Mouse (Mus musculus) limb, embryonic 10.5 days (tissue): ENCODE measurements at regions not wholly inside any gene's neighbourhood (a gene's known extent, or its start where the extent isn't known, plus 50 kb on each side); places are given as distances from the start of the nearest gene placed in this dataset.

Experiments used
- DNase-seq: peaks from one replicate; pipeline ENCODE4 v3.0.0-alpha.2; 2017; ENCODE audit warnings: low spot score
- H3K27ac ChIP-seq: fragments of 300-500 bp; sonication (generic); 2 replicates; pipeline ENCODE4 v1.5.1; 2016; ENCODE audit warnings: mild to moderate bottlenecking
- H3K27me3 ChIP-seq: fragments of 300-500 bp; sonication (generic); 2 replicates; pipeline ENCODE4 v1.6.1; 2016; ENCODE audit warnings: low read depth, mild to moderate bottlenecking; ENCODE audit not compliant: poor library complexity, severe bottlenecking
- H3K36me3 ChIP-seq: fragments of 300-500 bp; sonication (generic); 2 replicates; pipeline ENCODE4 v1.6.1; 2016; ENCODE audit warnings: mild to moderate bottlenecking, moderate library complexity
- H3K4me1 ChIP-seq: fragments of 300-500 bp; sonication (generic); 2 replicates; pipeline ENCODE4 v1.6.1; 2016
- H3K4me3 ChIP-seq: fragments of 300-500 bp; sonication (generic); 2 replicates; pipeline ENCODE4 v1.5.1; 2016; ENCODE audit warnings: mild to moderate bottlenecking, moderate library complexity
- H3K9me3 ChIP-seq: fragments of 300-500 bp; sonication (generic); replicated peaks from 2 replicates; pipeline ENCODE4 v1.6.1; 2016; ENCODE audit warnings: mild to moderate bottlenecking
- WGBS: fragments of 180-500 bp; shearing (Covaris S2); methylation state at CpG from one replicate; pipeline ENCODE4 v1.1.7; 2016; 5-methylcytosine and 5-hydroxymethylcytosine counted together

DNA sequence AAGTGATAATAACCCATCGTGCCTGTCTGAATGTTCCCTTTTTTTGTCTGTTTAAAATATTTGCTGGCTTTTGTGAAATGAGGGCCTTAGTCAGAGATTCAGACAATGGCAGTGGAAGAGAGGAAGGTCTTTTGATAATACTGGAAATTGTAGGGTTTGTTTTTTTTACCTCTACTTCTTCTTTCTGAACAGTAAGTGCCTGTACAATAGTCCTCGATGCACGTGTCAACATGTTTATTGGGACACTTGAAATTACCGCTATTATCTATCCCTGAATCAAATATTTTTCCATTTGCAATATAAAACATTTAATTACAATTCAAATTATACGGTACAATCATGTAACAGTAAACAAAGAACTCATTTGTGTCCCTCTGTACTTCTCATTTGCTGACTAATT lies 733.5 kb downstream of the Fam19a2 start:
- Histone ChIP-seq H3K27me3 (no peaks in the 10 kb centered on the region), H3K4me3 (no peak overlapping the region), H3K4me1 (no peaks in the 10 kb centered on the region), H3K36me3 (no peaks in the 10 kb centered on the region), H3K9me3 (no peaks in the 10 kb centered on the region), H3K27ac (no peak overlapping the region)
- DNase-seq: no peak
- 91% methylated on average over 5 of the region's 5 CpGs for WGBS

DNA sequence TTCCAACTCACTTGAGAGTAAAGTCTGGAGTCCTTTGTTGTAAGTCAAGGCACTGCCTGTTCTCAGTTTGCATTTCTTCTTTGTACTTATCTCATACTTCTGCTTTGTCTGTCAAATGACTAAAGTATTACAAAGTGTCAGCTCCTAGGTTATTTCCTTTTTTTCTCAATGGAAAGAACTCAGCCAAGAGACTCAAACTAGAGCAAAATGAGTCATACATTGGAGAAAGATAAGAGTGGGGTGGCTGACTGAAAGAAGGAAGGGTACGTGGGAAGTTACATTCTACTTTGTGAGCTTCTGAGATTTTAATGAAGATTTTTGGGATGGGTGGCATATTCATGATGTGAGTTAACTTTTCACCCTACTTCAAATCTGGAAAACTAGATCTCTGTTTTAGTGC lies 735.2 kb downstream of the Fam19a2 start:
- H3K9me3 ChIP-seq: no peaks in the 10 kb centered on the region
- no peaks in the 10 kb centered on the region for H3K27me3 ChIP-seq
- no peaks in the 10 kb centered on the region for H3K36me3 ChIP-seq
- no peaks in the 10 kb centered on the region for H3K4me1 ChIP-seq
- 85% methylated on average over 1 of the region's 1 CpGs for WGBS
- no peak overlapping the region for H3K4me3 ChIP-seq
- H3K27ac ChIP-seq: no peak overlapping the region
- DNase-seq: no peak

DNA sequence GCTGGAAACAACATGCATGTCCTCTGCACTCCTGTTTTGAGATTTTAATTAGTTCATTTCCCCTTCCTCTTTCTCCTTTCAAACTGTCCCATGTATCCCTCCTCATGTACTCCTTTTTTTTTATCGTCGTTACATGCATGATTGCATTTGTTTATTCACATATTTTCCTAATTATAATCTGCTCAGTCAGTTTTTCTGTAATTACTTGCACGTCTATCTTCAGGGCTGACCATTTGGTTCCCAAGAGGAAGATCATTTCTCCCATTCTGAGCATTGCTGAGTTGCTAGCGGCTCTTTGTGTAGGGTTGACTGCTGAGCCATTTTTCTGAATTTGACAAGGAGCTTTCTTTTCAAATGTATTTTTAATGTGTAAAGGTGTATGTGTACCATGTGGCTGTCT lies 781.2 kb downstream of the Fam19a2 start:
- 82% methylated on average over 4 of the region's 4 CpGs for WGBS
- no peaks in the 10 kb centered on the region for H3K27me3 ChIP-seq
- no peaks in the 10 kb centered on the region for H3K9me3 ChIP-seq
- no peak overlapping the region for H3K4me3 ChIP-seq
- no peak overlapping the region for H3K27ac ChIP-seq
- H3K36me3 ChIP-seq: no peaks in the 10 kb centered on the region
- DNase-seq: no peak
- H3K4me1 ChIP-seq: no peaks in the 10 kb centered on the region

DNA sequence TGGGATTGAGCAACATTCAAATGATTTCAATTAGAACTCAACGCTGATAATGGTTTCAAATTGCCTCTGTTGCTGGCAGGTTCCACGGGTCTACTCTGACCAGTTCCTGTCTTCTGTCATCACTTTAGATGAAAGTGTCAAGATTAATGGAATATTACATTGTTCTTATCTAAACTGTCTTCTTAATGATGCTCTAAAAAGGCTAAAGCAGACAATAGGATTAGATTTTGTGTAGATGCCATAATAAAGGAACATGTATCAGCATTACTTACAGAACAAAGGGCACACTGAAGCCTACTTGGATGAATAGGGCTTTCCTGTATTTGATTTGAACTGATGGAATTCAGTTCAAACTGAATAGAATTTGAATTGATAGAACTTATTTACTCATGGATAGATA lies 782.0 kb downstream of the Fam19a2 start:
- H3K27ac ChIP-seq: no peak overlapping the region
- no peaks in the 10 kb centered on the region for H3K27me3 ChIP-seq
- H3K4me1 ChIP-seq: no peaks in the 10 kb centered on the region
- no peak overlapping the region for H3K4me3 ChIP-seq
- no peaks in the 10 kb centered on the region for H3K9me3 ChIP-seq
- DNase-seq: no peak
- 85% methylated on average over 2 of the region's 2 CpGs for WGBS
- no peaks in the 10 kb centered on the region for H3K36me3 ChIP-seq

DNA sequence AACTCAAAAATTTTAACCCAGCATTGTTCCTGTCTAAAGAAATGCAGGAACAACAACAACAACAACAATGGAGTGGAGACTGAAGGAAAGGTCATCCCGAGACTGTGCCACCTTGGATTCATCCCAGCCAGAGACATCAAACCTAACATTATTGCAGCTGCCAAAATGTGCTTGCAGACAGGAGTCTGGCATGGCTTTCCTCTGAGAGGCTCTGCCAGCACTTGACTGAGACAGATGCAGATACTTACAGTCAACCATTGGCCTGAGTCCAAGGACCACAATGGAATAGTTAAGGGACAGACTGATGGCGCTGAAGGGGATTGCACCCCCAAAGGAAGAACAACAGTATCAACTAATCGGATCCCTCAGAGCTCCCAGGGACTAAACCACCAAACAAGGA lies 819.0 kb downstream of the Fam19a2 start:
- no peak overlapping the region for H3K4me3 ChIP-seq
- H3K9me3 ChIP-seq: no peaks in the 10 kb centered on the region
- WGBS: 80% methylated on average over 3 of the region's 3 CpGs
- no peaks in the 10 kb centered on the region for H3K4me1 ChIP-seq
- H3K27ac ChIP-seq: no peak overlapping the region
- no peaks in the 10 kb centered on the region for H3K36me3 ChIP-seq
- no peaks in the 10 kb centered on the region for H3K27me3 ChIP-seq
- no peak for DNase-seq

DNA sequence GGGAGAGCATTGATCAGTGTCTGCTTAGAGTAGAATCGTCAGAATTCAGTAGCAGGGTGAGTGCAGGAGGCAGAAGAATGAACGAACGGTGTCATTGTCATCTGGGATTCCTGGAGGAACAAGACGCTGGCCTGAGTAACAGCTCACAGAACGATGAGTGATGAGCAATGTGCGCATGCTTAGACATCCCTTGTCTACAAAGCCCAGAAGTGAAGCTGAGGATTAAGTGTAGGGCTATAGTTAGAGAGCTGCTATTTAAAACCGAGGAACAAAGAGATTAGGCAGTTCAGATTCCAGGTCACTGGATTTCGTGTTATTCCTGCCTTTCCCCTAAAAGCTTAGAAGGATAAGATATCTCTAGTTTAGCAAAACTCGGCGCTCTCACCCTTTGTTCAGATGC lies 826.8 kb downstream of the Fam19a2 start:
- no peaks in the 10 kb centered on the region for H3K36me3 ChIP-seq
- H3K4me1 ChIP-seq: no peaks in the 10 kb centered on the region
- WGBS: 88% methylated on average over 10 of the region's 10 CpGs
- DNase-seq: no peak
- H3K4me3 ChIP-seq: no peak overlapping the region
- H3K27me3 ChIP-seq: no peaks in the 10 kb centered on the region
- H3K9me3 ChIP-seq: no peaks in the 10 kb centered on the region
- no peak overlapping the region for H3K27ac ChIP-seq

DNA sequence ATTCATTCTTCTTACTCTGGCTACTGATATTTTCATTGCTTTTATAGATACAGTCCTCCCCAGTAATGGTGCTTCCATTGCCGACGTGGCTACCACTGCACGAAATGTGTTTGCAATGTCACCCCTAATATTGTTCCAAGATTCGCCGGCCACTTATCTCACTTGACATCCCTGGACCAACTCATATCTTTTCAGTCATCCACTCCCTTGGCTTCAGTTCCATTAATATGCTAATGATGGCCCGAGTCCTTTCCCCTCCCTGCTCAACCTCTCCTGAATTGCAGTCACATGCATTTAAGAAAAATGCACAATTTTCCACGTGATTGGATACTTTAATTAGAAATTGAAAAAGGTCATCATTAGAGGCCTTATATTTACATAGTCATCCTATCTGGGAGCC lies 827.6 kb downstream of the Fam19a2 start:
- WGBS: 89% methylated on average over 7 of the region's 7 CpGs
- Histone ChIP-seq H3K27ac (no peak overlapping the region), H3K4me3 (no peak overlapping the region), H3K36me3 (no peaks in the 10 kb centered on the region), H3K4me1 (no peaks in the 10 kb centered on the region), H3K27me3 (no peaks in the 10 kb centered on the region), H3K9me3 (no peaks in the 10 kb centered on the region)
- DNase-seq: no peak

DNA sequence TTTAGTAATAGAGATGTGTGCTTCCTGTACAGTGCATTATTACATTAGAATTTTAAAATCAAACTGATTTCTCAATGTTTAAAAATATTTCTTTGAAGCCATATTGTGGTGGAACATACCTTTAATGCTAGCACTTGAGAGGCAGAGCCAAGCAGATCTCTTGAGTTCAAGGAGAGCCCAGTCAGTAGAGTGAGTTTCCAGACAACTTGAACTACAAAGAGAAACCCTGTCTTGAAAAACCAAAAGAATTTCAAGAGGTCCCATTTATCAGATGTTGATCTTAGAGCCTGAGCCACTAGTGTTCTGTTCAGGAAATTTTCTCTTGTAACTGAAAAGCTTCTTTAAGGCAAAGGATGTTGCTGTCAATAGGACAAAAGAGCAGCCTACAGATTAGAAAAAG lies 855.8 kb downstream of the Fam19a2 start:
- Histone ChIP-seq H3K4me3 (no peak overlapping the region), H3K27me3 (no peaks in the 10 kb centered on the region), H3K36me3 (no peaks in the 10 kb centered on the region), H3K9me3 (no peaks in the 10 kb centered on the region), H3K4me1 (no peaks in the 10 kb centered on the region), H3K27ac (no peak overlapping the region)
- DNase-seq: no peak

DNA sequence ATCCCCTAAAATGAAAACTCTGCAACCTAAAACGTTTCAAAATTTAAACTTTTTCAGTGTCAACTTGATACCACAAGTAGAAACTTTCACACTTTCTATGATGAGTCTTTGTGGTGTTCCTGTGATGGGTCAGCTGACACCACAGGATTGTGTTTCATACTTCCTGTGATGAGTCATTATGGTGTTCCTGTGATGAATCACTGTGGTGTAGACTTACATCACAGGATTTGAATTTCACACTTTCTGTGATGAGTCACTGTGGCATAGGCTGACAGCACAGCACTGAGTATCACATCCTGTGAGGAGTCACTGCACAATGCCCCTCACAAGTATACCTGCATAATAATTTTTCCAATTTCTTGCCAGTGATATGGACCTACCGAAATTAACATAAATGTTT lies 874.7 kb downstream of the Fam19a2 start:
- DNase-seq: no peak
- Histone ChIP-seq H3K4me3 (no peak overlapping the region), H3K27me3 (no peaks in the 10 kb centered on the region), H3K9me3 (no peaks in the 10 kb centered on the region), H3K36me3 (no peaks in the 10 kb centered on the region), H3K27ac (no peak overlapping the region), H3K4me1 (no peaks in the 10 kb centered on the region)
- 79% methylated on average over 2 of the region's 2 CpGs for WGBS

DNA sequence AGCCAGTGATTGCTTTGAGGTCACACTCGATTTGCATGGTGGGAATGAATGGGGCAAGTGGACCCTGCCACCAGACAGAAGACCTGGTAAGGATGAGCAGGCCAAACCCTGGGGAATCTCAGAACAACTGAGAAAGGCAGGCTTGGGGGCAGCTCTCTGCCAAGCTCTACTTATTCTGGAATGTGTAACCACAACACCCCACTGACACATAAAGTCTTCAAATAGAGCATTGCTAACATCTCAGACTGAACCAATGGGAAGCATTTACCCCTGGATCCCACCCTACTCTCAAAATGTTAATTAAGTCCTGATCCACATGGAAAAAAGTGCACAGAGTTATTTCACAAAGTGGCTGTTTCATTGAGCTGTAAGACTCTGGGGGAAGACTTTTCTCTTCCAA lies 878.5 kb downstream of the Fam19a2 start:
- Histone ChIP-seq H3K4me1 (no peaks in the 10 kb centered on the region), H3K27ac (no peak overlapping the region), H3K36me3 (no peaks in the 10 kb centered on the region), H3K9me3 (no peaks in the 10 kb centered on the region), H3K27me3 (no peaks in the 10 kb centered on the region), H3K4me3 (no peak overlapping the region)
- DNase-seq: no peak
- 86% methylated on average over 1 of the region's 1 CpGs for WGBS

DNA sequence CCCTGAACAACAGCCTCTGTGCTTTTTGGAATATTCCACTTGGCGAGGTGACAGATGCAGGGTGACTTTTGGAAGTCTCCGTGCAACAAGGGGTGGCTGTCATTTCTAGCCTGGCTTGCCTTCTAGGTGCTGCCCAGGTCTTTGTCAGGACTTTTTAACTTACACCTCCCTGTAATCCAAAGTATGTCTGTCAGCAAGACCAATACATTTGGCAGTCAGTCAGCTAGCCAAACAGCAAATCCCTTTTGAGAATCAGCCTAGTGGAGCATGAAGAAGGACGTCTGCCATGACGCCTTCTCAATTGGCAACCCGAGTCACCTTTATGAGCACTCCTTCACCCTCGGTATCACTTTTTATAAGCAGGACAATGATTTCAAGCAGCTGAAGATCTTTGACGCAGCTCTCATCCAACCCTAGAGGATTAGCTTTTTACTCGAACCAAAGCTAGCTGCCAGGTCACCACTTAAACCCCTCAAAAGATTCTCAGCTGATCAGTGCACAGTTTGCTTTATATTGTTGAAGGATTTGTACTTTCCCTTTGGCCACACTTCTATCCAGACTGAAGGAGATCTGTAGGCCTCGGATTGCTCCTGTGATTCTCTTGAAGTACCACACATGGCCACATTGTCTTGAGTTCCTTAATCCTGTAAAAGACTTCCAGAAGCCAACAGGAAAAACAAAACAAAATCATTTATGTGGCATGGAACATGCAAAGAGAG lies 883.1 kb downstream of the Fam19a2 start:
- WGBS: 79% methylated on average over 9 of the region's 9 CpGs
- Histone ChIP-seq H3K27me3 (no peaks in the 10 kb centered on the region), H3K4me1 (no peaks in the 10 kb centered on the region), H3K4me3 (no peak overlapping the region), H3K9me3 (no peaks in the 10 kb centered on the region), H3K27ac (no peak overlapping the region), H3K36me3 (no peaks in the 10 kb centered on the region)
- no peak for DNase-seq

DNA sequence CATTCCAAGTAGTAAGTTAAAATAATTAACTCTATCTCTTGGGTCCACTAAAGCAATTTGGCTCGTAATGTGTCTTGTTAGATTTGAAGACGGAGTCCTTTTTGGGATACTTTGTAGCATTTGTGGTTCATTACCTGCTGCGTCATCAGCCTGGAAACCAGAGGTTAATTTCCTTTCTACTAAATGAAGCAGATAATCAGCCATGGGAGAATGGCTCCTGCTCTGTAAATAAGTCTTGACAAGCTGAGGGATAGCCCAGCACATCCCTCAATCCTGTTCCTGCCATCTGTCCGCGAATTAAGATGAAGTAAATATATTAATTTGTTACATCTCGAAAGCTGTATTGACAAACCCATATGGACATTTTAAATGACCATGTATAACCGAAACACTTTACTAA lies 899.6 kb downstream of the Fam19a2 start:
- H3K27me3 ChIP-seq: no peaks in the 10 kb centered on the region
- WGBS: 87% methylated on average over 7 of the region's 7 CpGs
- DNase-seq: no peak

DNA sequence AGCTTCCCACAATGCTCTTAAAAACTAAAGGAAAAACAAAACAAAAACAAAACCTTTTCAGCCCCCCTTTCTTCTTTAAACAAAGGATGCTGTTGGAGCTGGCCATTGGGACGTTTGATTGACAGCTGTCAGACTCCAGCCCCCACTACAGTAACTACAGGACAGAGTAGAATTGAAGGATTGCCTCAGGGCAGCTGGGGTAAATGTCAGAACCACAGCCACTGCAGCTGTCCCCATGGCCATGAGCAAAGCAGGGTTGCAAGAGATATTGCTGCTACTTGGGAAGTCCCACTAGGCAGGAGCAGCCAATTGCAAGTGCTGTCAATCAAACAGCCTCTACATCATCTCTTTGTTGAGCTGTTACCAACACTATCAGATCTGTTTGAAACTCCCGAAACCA lies 911.8 kb downstream of the Fam19a2 start:
- WGBS: 76% methylated on average over 2 of the region's 2 CpGs
- Histone ChIP-seq H3K4me1 (no peaks in the 10 kb centered on the region), H3K27ac (no peak overlapping the region), H3K27me3 (no peaks in the 10 kb centered on the region), H3K4me3 (no peak overlapping the region), H3K36me3 (no peaks in the 10 kb centered on the region), H3K9me3 (no peaks in the 10 kb centered on the region)
- DNase-seq: no peak

More for the DNA sequence above, 899.6 kb downstream of the Fam19a2 start:
- Histone ChIP-seq H3K9me3 (no peaks in the 10 kb centered on the region), H3K27ac (no peak overlapping the region), H3K4me3 (no peak overlapping the region), H3K36me3 (no peaks in the 10 kb centered on the region), H3K4me1 (no peaks in the 10 kb centered on the region)

DNA sequence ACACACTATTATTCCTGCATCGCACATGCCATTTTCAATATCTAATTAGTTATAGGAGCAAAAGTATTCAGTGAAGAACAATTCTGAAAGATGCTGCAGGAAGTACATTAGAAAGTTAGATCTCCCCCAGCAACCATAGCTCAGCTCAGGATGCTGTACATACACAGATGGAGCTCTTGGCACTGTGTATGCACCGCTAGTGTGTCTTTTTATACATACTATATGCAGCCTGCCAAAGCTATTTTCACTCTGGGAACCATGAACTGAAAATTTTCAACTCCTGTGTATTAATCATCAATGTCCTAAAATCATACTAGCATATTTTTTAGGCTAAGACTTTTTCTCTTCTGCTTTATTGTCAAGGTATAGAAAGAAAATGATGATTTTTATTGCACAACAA lies 944.5 kb downstream of the Fam19a2 start:
- H3K9me3 ChIP-seq: no peaks in the 10 kb centered on the region
- H3K4me1 ChIP-seq: no peaks in the 10 kb centered on the region
- H3K27me3 ChIP-seq: no peaks in the 10 kb centered on the region
- DNase-seq: no peak
- H3K36me3 ChIP-seq: no peaks in the 10 kb centered on the region
- no peak overlapping the region for H3K27ac ChIP-seq
- no peak overlapping the region for H3K4me3 ChIP-seq
- WGBS: 95% methylated on average over 2 of the region's 2 CpGs
